Mouse (Mus musculus) lung, adult 2 months (tissue): ENCODE measurements at regions not wholly inside any gene's neighbourhood (a gene's known extent, or its start where the extent isn't known, plus 50 kb on each side); places are given as distances from the start of the nearest gene placed in this dataset.

ENCODE experiments used
- DNase-seq: peaks from one replicate; pipeline ENCODE4 v3.0.0; 2022
- H3K4me1 ChIP-seq: fragments of 200-500 bp; 2 replicates; pipeline ENCODE4 v1.6.1; 2011; ENCODE audit warnings: low read length; ENCODE audit not compliant: control insufficient read depth, insufficient read depth
- H3K4me3 ChIP-seq: fragments of 200-500 bp; replicated peaks from 2 replicates; pipeline ENCODE3; 2011; ENCODE audit warnings: low read depth, mild to moderate bottlenecking, control low read depth, low read length; ENCODE audit errors: extremely low read depth
- CTCF ChIP-seq: fragments of 200-500 bp; IDR thresholded peaks from 2 replicates; pipeline ENCODE4 v1.5.1; 2011; ENCODE audit warnings: mild to moderate bottlenecking, low read length, control low read depth; ENCODE audit not compliant: insufficient read depth
- POLR2A ChIP-seq: fragments of 200-500 bp; IDR thresholded peaks from 2 replicates; pipeline ENCODE4 v1.6.1; 2011; ENCODE audit warnings: low read depth, mild to moderate bottlenecking, control low read depth, low read length, borderline replicate concordance; ENCODE audit errors: extremely low read depth
- WGBS: fragments of 180-500 bp; shearing (Covaris S2); methylation state at CpG from one replicate; pipeline ENCODE4 v1.1.7; 2018; 5-methylcytosine and 5-hydroxymethylcytosine counted together

GRCm38 (mm10) chr12:99617241-99617804 lies 53.9 kb upstream of the Foxn3 start:
- H3K4me3 ChIP-seq = no peak overlapping the region
- DNase-seq = no peak
- WGBS = 88% methylated on average over 14 of the region's 14 CpGs
- H3K4me1 ChIP-seq = no peaks in the 10 kb centered on the region
- TF ChIP-seq CTCF (no peak), POLR2A (no peak)

GRCm38 (mm10) chr12:99614420-99614819 lies 51.0 kb upstream of the Foxn3 start:
- DNase-seq = no peak
- WGBS = 47% methylated on average over 6 of the region's 6 CpGs
- Histone ChIP-seq H3K4me3 (no peak overlapping the region), H3K4me1 (no peaks in the 10 kb centered on the region)
- TF ChIP-seq CTCF = no peak
- TF ChIP-seq POLR2A = no peak
